Mouse (Mus musculus) liver, postnatal 0 days (tissue): ENCODE data around the gene Rnf186.

Source experiments
- CTCF ChIP-seq: sonication (generic); IDR thresholded peaks from 2 replicates; pipeline ENCODE4 v1.5.1; 2016; ENCODE audit warnings: antibody characterized with exemption, low read depth
- EP300 ChIP-seq: IDR thresholded peaks from 2 replicates; pipeline ENCODE4 v1.6.1; 2016; ENCODE audit warnings: antibody characterized with exemption, low read depth, mild to moderate bottlenecking

GRCm38 (mm10) chr4:138968772-138969556, 2.1 kb downstream of the Rnf186 start:
- no peak for TF ChIP-seq EP300
- no peak for TF ChIP-seq CTCF
